Mouse (Mus musculus) cortical plate, adult 2 months (tissue): ENCODE measurements around the gene Zfp687.

Experiments used
- CTCF ChIP-seq: fragments of 200-500 bp; IDR thresholded peaks from 2 replicates; pipeline ENCODE4 v1.5.1; 2011; ENCODE audit warnings: mild to moderate bottlenecking, control low read depth, low read length; ENCODE audit not compliant: insufficient read depth; ENCODE audit errors: extremely low read depth
- POLR2A ChIP-seq: fragments of 200-500 bp; IDR thresholded peaks from 2 replicates; pipeline ENCODE4 v1.6.1; 2011; ENCODE audit warnings: mild to moderate bottlenecking, low read length, control low read depth; ENCODE audit not compliant: insufficient read depth; ENCODE audit errors: extremely low read depth

GRCm38 (mm10) chr3:95054481-95055260 lies 39.4 kb upstream of the Zfp687 start:
- TF ChIP-seq CTCF (no peak), POLR2A (no peak)
